Mouse (Mus musculus): ENCODE measurements around the gene Mt4. TPM values are rescaled to one million over a fixed set of nuclear protein-coding genes. Genes with fewer than 3 reads are reported as not detected.
A peak's percentile ranks its signal among the peaks of the same experiment; 100 is the strongest.

Mt4 gene
- polyA plus RNA-seq, 1 experiment from 2014 or later, result not detected

GRCm38 (mm10) chr8:94185791-94186190, 48.8 kb downstream of the Mt4 start:
- Histone ChIP-seq H3K36me3 (ENCODE audit: control insufficient read depth, insufficient read depth, low read length) (no peaks in the 10 kb centered on the region), H3K4me2 (peak overlapping the region; percentile 34), H3K9ac (ENCODE audit: low read depth, low read length) (no peak overlapping the region), H3K4me3 (ENCODE audit: low read depth, low read length) (no peak overlapping the region), H3K27ac (ENCODE audit: low read depth, low read length) (no peak overlapping the region; the same call in 1 of the 2 replicates), H3K4me1 (ENCODE audit: control insufficient read depth, insufficient read depth, low read length) (peaks cover 17% of the 10 kb centered on the region), H3K9me3 (replicated peaks; ENCODE audit: control insufficient read depth, low read length) (no peaks in the 10 kb centered on the region), H3K27me3 (ENCODE audit: control insufficient read depth, insufficient read depth, low read length) (peaks cover 58% of the 10 kb centered on the region)
- no peak for ATAC-seq (replicated peaks; ENCODE audit: insufficient number of reproducible peaks, low FRiP score, low TSS enrichment)
- WGBS (ENCODE audit: insufficient replicate concordance), result 53% methylated on average over 6 of the region's 6 CpGs

GRCm38 (mm10) chr8:94186542-94186941, 49.5 kb downstream of the Mt4 start:
- H3K9ac ChIP-seq (ENCODE audit: low read depth, low read length), result no peak overlapping the region
- WGBS (ENCODE audit: insufficient replicate concordance), result 5% methylated on average over 17 of the region's 17 CpGs
- peaks cover 58% of the 10 kb centered on the region for H3K27me3 ChIP-seq (ENCODE audit: control insufficient read depth, insufficient read depth, low read length)
- peak; percentile 77 for ATAC-seq (replicated peaks; ENCODE audit: insufficient number of reproducible peaks, low FRiP score, low TSS enrichment)
- no peaks in the 10 kb centered on the region for H3K9me3 ChIP-seq (replicated peaks; ENCODE audit: control insufficient read depth, low read length)
- peaks cover 17% of the 10 kb centered on the region for H3K4me1 ChIP-seq (ENCODE audit: control insufficient read depth, insufficient read depth, low read length)
- peak overlapping the region; percentile 63 for H3K27ac ChIP-seq (ENCODE audit: low read depth, low read length)
- no peaks in the 10 kb centered on the region for H3K36me3 ChIP-seq (ENCODE audit: control insufficient read depth, insufficient read depth, low read length)
- peak overlapping the region; percentile 34 for H3K4me2 ChIP-seq
- H3K4me3 ChIP-seq (ENCODE audit: low read depth, low read length), result 0 out of 2 replicates have a peak overlapping the region, but pooled peaks have one; percentile 1

- Histone ChIP-seq H3K27me3 (ENCODE audit: control insufficient read depth, insufficient read depth, low read length) (peaks cover 50% of the 10 kb centered on the region), H3K36me3 (ENCODE audit: control insufficient read depth, insufficient read depth, low read length) (no peaks in the 10 kb centered on the region), H3K4me3 (ENCODE audit: low read depth, low read length) (no peak overlapping the region), H3K4me2 (peak overlapping the region; percentile 34), H3K9ac (ENCODE audit: low read depth, low read length) (peak overlapping the region; percentile 52; the same call in 1 of the 2 replicates), H3K4me1 (ENCODE audit: control insufficient read depth, insufficient read depth, low read length) (peaks cover 17% of the 10 kb centered on the region), H3K27ac (ENCODE audit: low read depth, low read length) (no peak overlapping the region), H3K9me3 (replicated peaks; ENCODE audit: control insufficient read depth, low read length) (no peaks in the 10 kb centered on the region)
- 36% methylated on average over 21 of the region's 21 CpGs for WGBS (ENCODE audit: insufficient replicate concordance)
- no peak for ATAC-seq (replicated peaks; ENCODE audit: insufficient number of reproducible peaks, low FRiP score, low TSS enrichment)
Observed at GRCm38 (mm10) chr8:94187290-94188002, 50.4 kb downstream of the Mt4 start.

Other genes with a start within 250 kb of the Mt4 start
- 47.3 and 55.0 TPM in 2 replicates for gene Amfr, start 124.4 kb upstream of the Mt4 start, polyA plus RNA-seq (2014; fragmentation: Nextera tagmentation; extraction: Ambion mirVana)
- 91.3 and 94.6 TPM in 2 replicates for gene Nudt21, start 100.2 kb upstream of the Mt4 start, polyA plus RNA-seq (2014; fragmentation: Nextera tagmentation; extraction: Ambion mirVana)
- 13.2 and 13.9 TPM in 2 replicates for gene Ogfod1, start 100.0 kb upstream of the Mt4 start, polyA plus RNA-seq (2014; fragmentation: Nextera tagmentation; extraction: Ambion mirVana)
- 8.7 and 10.6 TPM in 2 replicates for gene Bbs2, start 38.3 kb upstream of the Mt4 start, polyA plus RNA-seq (2014; fragmentation: Nextera tagmentation; extraction: Ambion mirVana)
- 22.7 TPM in 2 replicates for gene Mt3, start 15.4 kb downstream of the Mt4 start, polyA plus RNA-seq (2014; fragmentation: Nextera tagmentation; extraction: Ambion mirVana)
- 58.5 and 102 TPM in 2 replicates for gene Mt2, start 35.5 kb downstream of the Mt4 start, polyA plus RNA-seq (2014; fragmentation: Nextera tagmentation; extraction: Ambion mirVana)
- 270 and 395 TPM in 2 replicates for gene Mt1, start 41.9 kb downstream of the Mt4 start, polyA plus RNA-seq (2014; fragmentation: Nextera tagmentation; extraction: Ambion mirVana)
- gene Nup93, start 77.4 kb downstream of the Mt4 start, polyA plus RNA-seq (2014; fragmentation: Nextera tagmentation; extraction: Ambion mirVana), result 73.4 and 79.1 TPM in 2 replicates
- 0.20 TPM in 1 of 2 replicates, not detected in the other for gene Slc12a3, start 192.0 kb downstream of the Mt4 start, polyA plus RNA-seq (2014; fragmentation: Nextera tagmentation; extraction: Ambion mirVana)
- gene Herpud1, start 249.2 kb downstream of the Mt4 start, polyA plus RNA-seq (2014; fragmentation: Nextera tagmentation; extraction: Ambion mirVana), result 80.5 and 84.1 TPM in 2 replicates

Measured in heart, embryonic 11.5 days (tissue).